Comparison of ENCODE assay signal across 16 mouse cellular contexts in the genomic region with DNA sequence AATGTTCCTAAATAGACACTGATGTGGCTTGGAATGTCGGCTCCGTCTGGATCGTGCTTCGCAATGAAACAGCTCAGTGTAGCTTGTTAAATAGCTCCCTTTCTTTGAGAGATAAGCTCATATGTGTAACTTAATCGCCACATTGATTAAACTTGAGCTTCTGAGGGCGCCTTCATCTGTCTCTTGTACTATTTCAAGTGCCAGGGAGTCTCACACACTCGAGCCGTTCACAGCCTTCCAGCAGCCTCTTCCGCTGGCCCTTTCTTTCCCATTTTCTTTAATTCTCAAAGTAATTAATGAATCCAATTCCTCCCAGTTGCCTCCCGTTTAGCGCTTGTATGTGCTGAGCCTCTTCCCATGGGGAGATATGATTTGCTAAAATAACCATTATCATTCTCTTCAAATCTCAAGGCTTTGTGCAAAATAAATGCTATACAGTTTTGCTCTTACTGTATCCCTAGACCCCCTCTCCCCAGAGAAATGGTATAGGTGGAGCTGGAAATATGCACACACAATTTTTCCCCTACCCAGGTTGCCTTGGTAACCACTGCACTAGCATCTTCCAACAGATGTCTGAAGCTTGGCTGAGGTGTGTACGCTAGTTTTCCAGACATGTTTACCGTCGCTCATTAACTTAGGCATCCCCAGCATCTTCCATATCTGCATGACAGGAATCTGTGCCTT. TPM values are rescaled to one million over a fixed set of nuclear protein-coding genes. Genes with fewer than 3 reads are reported as not detected.
DNase-seq lines count a peak whose midpoint lies in the region; ATAC-seq lines count a peak whose summit lies in the region.
"Had no signal": no experiment of that assay in that cellular context is flagged by ENCODE, and none has a peak within 500 bp of the region (broad histone marks: within the 10 kb centered on the region; RNA-seq: fewer than 3 reads in every experiment).

No protein-coding gene starts in this region.

- no peaks in the 10 kb centered on the region for H3K36me3 ChIP-seq in heart, embryonic 11.5 days (ENCODE audit: control insufficient read depth, insufficient read depth, low read length)
- no peaks in the 10 kb centered on the region for H3K36me3 ChIP-seq in forebrain, embryonic 15.5 days
- H3K36me3 ChIP-seq in midbrain, embryonic 14.5 days (ENCODE audit: control insufficient read depth, insufficient read depth, low read length): no peaks in the 10 kb centered on the region
- H3K36me3 ChIP-seq: limb, embryonic 12.5 days had no signal

- H3K9me3 ChIP-seq in heart, embryonic 11.5 days (replicated peaks; ENCODE audit: control insufficient read depth, low read length): no peaks in the 10 kb centered on the region
- H3K9me3 ChIP-seq in forebrain, embryonic 15.5 days: no peaks in the 10 kb centered on the region
- no peaks in the 10 kb centered on the region for H3K9me3 ChIP-seq in midbrain, embryonic 14.5 days (ENCODE audit: control insufficient read depth, low read length)
- H3K9me3 ChIP-seq: limb, embryonic 12.5 days had no signal

- no peak for DNase-seq in heart, postnatal 36 days
- DNase-seq in brain, adult 2 months (ENCODE audit: low read depth, low spot score): peak; percentile 76
- peak; percentile 82 for DNase-seq in midbrain, embryonic 14.5 days
- DNase-seq in kidney, postnatal 10 days: no peak
- DNase-seq in frontal cortex, adult 2 months (ENCODE audit: extremely low spot score in 1 of 2, low spot score in 1 of 2): no peak
- no peak for DNase-seq in T-cell, adult 2 months (ENCODE audit: low spot score)
- DNase-seq: cerebellum, adult 9-10 months; kidney, adult 8-10 months; kidney, postnatal 4 days; layer of hippocampus, postnatal 36 days; lung, postnatal 36 days; thymus, postnatal 25 days had no signal

- H3K9ac ChIP-seq in heart, embryonic 11.5 days (ENCODE audit: low read depth, low read length): no peak overlapping the region
- H3K9ac ChIP-seq in forebrain, embryonic 15.5 days (replicated peaks): no peak overlapping the region
- no peak overlapping the region; the same call in 1 of the 2 replicates for H3K9ac ChIP-seq in midbrain, embryonic 14.5 days (replicated peaks; ENCODE audit: low read length)
- H3K9ac ChIP-seq: limb, embryonic 12.5 days had no signal

- no peak for ATAC-seq in heart, embryonic 11.5 days (replicated peaks; ENCODE audit: insufficient number of reproducible peaks, low FRiP score, low TSS enrichment)
- peak; percentile 80 for ATAC-seq in forebrain, embryonic 15.5 days (replicated peaks)
- ATAC-seq in midbrain, embryonic 14.5 days (ENCODE audit: low FRiP score, low TSS enrichment): peak; percentile 40; the same call in 1 of the 2 replicates

- no peaks in the 10 kb centered on the region for H3K27me3 ChIP-seq in heart, embryonic 11.5 days (ENCODE audit: control insufficient read depth, insufficient read depth, low read length)
- H3K27me3 ChIP-seq in forebrain, embryonic 15.5 days: no peaks in the 10 kb centered on the region
- no peaks in the 10 kb centered on the region for H3K27me3 ChIP-seq in midbrain, embryonic 14.5 days (ENCODE audit: control insufficient read depth, insufficient read depth, low read length)
- H3K27me3 ChIP-seq: limb, embryonic 12.5 days had no signal

- WGBS in heart, embryonic 11.5 days (ENCODE audit: insufficient replicate concordance): 62% methylated on average over 14 of the region's 14 CpGs
- 53% methylated on average over 14 of the region's 14 CpGs for WGBS in forebrain, embryonic 15.5 days
- WGBS in midbrain, embryonic 14.5 days: 60% methylated on average over 14 of the region's 14 CpGs

- H3K4me3 ChIP-seq in heart, embryonic 11.5 days (ENCODE audit: low read depth, low read length): no peak overlapping the region
- H3K4me3 ChIP-seq in forebrain, embryonic 15.5 days: no peak overlapping the region
- no peak overlapping the region for H3K4me3 ChIP-seq in midbrain, embryonic 14.5 days (replicated peaks; ENCODE audit: low read depth, low read length)
- H3K4me3 ChIP-seq: erythroblast, embryonic 14.5 days; limb, embryonic 12.5 days had no signal

- peaks cover 68% of the 10 kb centered on the region for H3K4me1 ChIP-seq in heart, embryonic 11.5 days (ENCODE audit: control insufficient read depth, insufficient read depth, low read length)
- peaks cover 30% of the 10 kb centered on the region for H3K4me1 ChIP-seq in forebrain, embryonic 15.5 days
- H3K4me1 ChIP-seq in midbrain, embryonic 14.5 days (ENCODE audit: control insufficient read depth, insufficient read depth, low read length): peaks cover 24% of the 10 kb centered on the region

- intact Hi-C loops in heart, postnatal 36 days (cut with DNase I): no loop called here

- H3K27ac ChIP-seq in heart, embryonic 11.5 days (ENCODE audit: low read depth, low read length): peak overlapping the region; percentile 35; the same call in 1 of the 2 replicates
- peak overlapping the region; percentile 80 for H3K27ac ChIP-seq in forebrain, embryonic 15.5 days (replicated peaks)
- peak overlapping the region; percentile 80 for H3K27ac ChIP-seq in midbrain, embryonic 14.5 days (replicated peaks; ENCODE audit: low read depth, low read length)
- H3K27ac ChIP-seq: limb, embryonic 12.5 days had no signal

- H3K4me2 ChIP-seq in heart, embryonic 11.5 days: no peak overlapping the region
- peak overlapping the region; percentile 18 for H3K4me2 ChIP-seq in forebrain, embryonic 15.5 days (replicated peaks)
- H3K4me2 ChIP-seq in midbrain, embryonic 14.5 days (ENCODE audit: low read length): peak overlapping the region; percentile 43
- H3K4me2 ChIP-seq: limb, embryonic 12.5 days had no signal

RNA-seq across cellular contexts. Expression of a gene that starts 54.8 kb away (rescaled TPM):
- polyA plus RNA-seq in heart, embryonic 11.5 days (2014; fragmentation: Nextera tagmentation; extraction: Ambion mirVana): 27.4 and 35.1 TPM in 2 replicates
- 10 to 100 TPM; 15.4 to 17.9 TPM for total RNA-seq in heart, postnatal 36 days (2021)
- 28.7 and 31.2 TPM in 2 replicates for polyA plus RNA-seq in forebrain, embryonic 15.5 days (2015; fragmentation: Nextera tagmentation; extraction: Ambion mirVana)
- 30.3 and 50.9 TPM in 2 replicates for polyA plus RNA-seq in midbrain, embryonic 14.5 days (2014; fragmentation: Nextera tagmentation; extraction: Ambion mirVana)
- 45.9 and 52.3 TPM in 2 replicates for polyA plus RNA-seq in frontal cortex, adult 2 months (2012; rRNA removed)

Comparison
In these comparisons a context has a peak if more than half of its experiments do, and no peak if none do; other contexts are left out.
1. DNase-seq: peak in brain, adult 2 months (single experiment) and midbrain, embryonic 14.5 days (single experiment); none in heart, postnatal 36 days (0 of 2), kidney, postnatal 10 days (single experiment), frontal cortex, adult 2 months (0 of 2) and T-cell, adult 2 months (single experiment).
2. Peak in every context shown above with its lines, with median percentiles within 50 percentile points of each other: H3K27ac ChIP-seq.